Mouse (Mus musculus) E14TG2a.4 (cell line): Measurements from ENCODE around the gene Thumpd1.
A peak's percentile ranks its signal among the peaks of the same experiment; 100 is the strongest.

Source experiments
- H3K27me3 ChIP-seq: 2 replicates; pipeline ENCODE4 v1.6.1; 2014; ENCODE audit warnings: low read length, control low read depth; ENCODE audit not compliant: insufficient read depth
- H3K36me3 ChIP-seq: 2 replicates; pipeline ENCODE4 v1.6.1; 2014; ENCODE audit warnings: low read length, control low read depth; ENCODE audit not compliant: insufficient read depth
- H3K4me1 ChIP-seq: replicated peaks from 2 replicates; pipeline ENCODE4 v1.6.1; 2014; ENCODE audit warnings: low read depth, low read length, control low read depth
- H3K4me3 ChIP-seq: replicated peaks from 2 replicates; pipeline ENCODE4 v1.5.1; 2014; ENCODE audit warnings: mild to moderate bottlenecking, low read length
- H3K9me3 ChIP-seq: 2 replicates; pipeline ENCODE4 v1.6.1; 2014; ENCODE audit warnings: low read length, control low read depth
- CTCF ChIP-seq: conservative IDR thresholded peaks from 2 replicates; pipeline ENCODE4 v1.5.1; 2014; ENCODE audit warnings: low read length
- NANOG ChIP-seq: IDR thresholded peaks from 2 replicates; pipeline ENCODE4 v1.6.1; 2014; ENCODE audit warnings: borderline replicate concordance, low read length, mixed read lengths
- POU5F1 ChIP-seq: IDR thresholded peaks from 2 replicates; pipeline ENCODE4 v1.6.1; 2014; ENCODE audit warnings: low read length, borderline replicate concordance

The Thumpd1 gene

GRCm38 (mm10) chr7:119720253-119720946 is at the start of gene Thumpd1:
Thumpd1 (minus strand) TSS chr7:119720798.
- no peaks in the 10 kb centered on the region for H3K9me3 ChIP-seq
- no peaks in the 10 kb centered on the region for H3K27me3 ChIP-seq
- H3K4me3 ChIP-seq: peak within 1 kb of the TSS; percentile 91
- no peak for TF ChIP-seq CTCF
- no peak for TF ChIP-seq NANOG
- peaks cover 38% of the 10 kb centered on the region for H3K36me3 ChIP-seq
- peaks cover 16% of the 10 kb centered on the region for H3K4me1 ChIP-seq

DNA sequence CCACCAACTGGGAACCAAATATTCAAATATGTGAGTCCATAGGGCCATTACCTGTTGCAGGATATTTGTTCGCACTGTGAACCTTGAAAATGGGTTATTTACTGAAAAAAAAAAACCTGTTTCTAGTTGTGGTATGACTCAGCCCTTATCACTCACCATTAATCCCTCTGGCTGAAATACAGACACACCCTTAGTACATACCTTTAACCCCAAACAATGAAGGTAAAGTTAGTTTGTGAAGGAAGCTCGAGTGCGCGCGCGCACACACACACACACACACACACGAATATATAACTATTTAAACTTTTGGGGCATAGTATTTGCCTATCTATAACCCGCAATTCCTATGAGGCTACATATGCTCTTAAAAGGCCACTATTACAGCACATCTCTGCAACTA is 49.3 kb upstream of the Thumpd1 start:
- no peak for TF ChIP-seq NANOG
- H3K4me1 ChIP-seq: no peaks in the 10 kb centered on the region

GRCm38 (mm10) chr7:119766996-119767395 is 46.4 kb upstream of the Thumpd1 start:
- Histone ChIP-seq H3K36me3 (no peaks in the 10 kb centered on the region), H3K4me1 (no peaks in the 10 kb centered on the region), H3K4me3 (no peak overlapping the region), H3K27me3 (no peaks in the 10 kb centered on the region), H3K9me3 (no peaks in the 10 kb centered on the region)
- TF ChIP-seq POU5F1 (no peak), CTCF (no peak), NANOG (no peak)

More for the DNA sequence above, 49.3 kb upstream of the Thumpd1 start:
- Histone ChIP-seq H3K27me3 (no peaks in the 10 kb centered on the region), H3K4me3 (no peak overlapping the region), H3K36me3 (no peaks in the 10 kb centered on the region), H3K9me3 (no peaks in the 10 kb centered on the region)

DNA sequence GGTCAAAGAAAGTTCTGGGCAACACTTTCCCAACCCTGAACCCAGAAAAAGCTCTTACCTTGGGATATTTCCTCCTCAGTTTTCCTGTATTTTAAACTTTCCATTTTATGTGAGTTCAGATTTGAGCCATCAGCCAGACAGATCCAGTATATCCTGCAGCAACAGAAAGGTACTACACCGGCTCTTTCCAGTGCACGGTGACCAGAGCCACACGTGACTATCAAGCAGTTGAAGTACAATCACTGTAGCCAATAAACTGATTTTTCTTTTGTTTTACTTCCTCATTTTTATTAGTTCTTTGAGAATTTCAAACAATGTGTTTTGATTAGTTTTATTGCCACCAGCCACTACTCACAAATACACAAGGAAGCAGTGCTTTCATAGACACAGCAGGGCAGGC is 43.8 kb upstream of the Thumpd1 start:
- 0 out of 2 replicates have a peak, but pooled peaks cover 3% of the 10 kb centered on the region for H3K27me3 ChIP-seq
- H3K36me3 ChIP-seq: no peaks in the 10 kb centered on the region
- H3K4me1 ChIP-seq: no peaks in the 10 kb centered on the region
- peaks cover 4% of the 10 kb centered on the region; the same call in 1 of the 2 replicates for H3K9me3 ChIP-seq
- TF ChIP-seq NANOG (no peak), CTCF (no peak), POU5F1 (no peak)
- no peak overlapping the region for H3K4me3 ChIP-seq

GRCm38 (mm10) chr7:119762166-119762697 is 41.6 kb upstream of the Thumpd1 start:
- Histone ChIP-seq H3K36me3 (no peaks in the 10 kb centered on the region), H3K4me1 (no peaks in the 10 kb centered on the region), H3K4me3 (no peak overlapping the region), H3K27me3 (peaks cover 7% of the 10 kb centered on the region; the same call in 1 of the 2 replicates), H3K9me3 (peaks cover 4% of the 10 kb centered on the region; the same call in 1 of the 2 replicates)
- no peak for TF ChIP-seq NANOG
- TF ChIP-seq POU5F1: no peak
- TF ChIP-seq CTCF: no peak

GRCm38 (mm10) chr7:119760527-119760951 is 39.9 kb upstream of the Thumpd1 start, which contains the start of gene Acsm3:
Acsm3 (plus strand) TSS chr7:119760923.
- peaks cover 4% of the 10 kb centered on the region; the same call in 1 of the 2 replicates for H3K9me3 ChIP-seq
- peaks cover 7% of the 10 kb centered on the region; the same call in 1 of the 2 replicates for H3K27me3 ChIP-seq
- H3K4me1 ChIP-seq: no peaks in the 10 kb centered on the region
- peak within 1 kb of the TSS; percentile 54; the same call in 1 of the 2 replicates for H3K4me3 ChIP-seq
- no peaks in the 10 kb centered on the region for H3K36me3 ChIP-seq
- TF ChIP-seq CTCF: no peak
- TF ChIP-seq POU5F1: no peak
- no peak for TF ChIP-seq NANOG

DNA sequence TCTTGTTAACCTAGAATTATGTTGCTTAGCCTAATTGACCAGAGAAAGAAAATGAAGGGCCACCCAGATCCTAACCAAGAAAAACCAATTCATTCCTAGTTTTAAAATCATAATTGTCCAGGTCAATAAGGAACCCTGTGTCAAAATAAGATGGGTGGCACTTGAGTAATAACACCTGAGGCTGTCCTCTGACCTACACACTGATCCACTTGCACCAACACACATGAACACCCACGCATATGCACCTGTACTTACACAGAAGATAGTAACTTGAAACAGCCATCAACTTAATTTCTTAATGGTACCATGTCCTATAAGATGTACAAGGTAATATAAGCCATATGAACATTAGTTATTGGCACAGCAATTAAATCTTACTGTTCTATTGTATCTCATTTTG is 33.1 kb upstream of the Thumpd1 start:
- no peak for TF ChIP-seq NANOG
- no peak for TF ChIP-seq CTCF
- TF ChIP-seq POU5F1: no peak
- H3K36me3 ChIP-seq: no peaks in the 10 kb centered on the region
- no peaks in the 10 kb centered on the region for H3K4me1 ChIP-seq
- H3K27me3 ChIP-seq: peaks cover 4% of the 10 kb centered on the region; the same call in 1 of the 2 replicates
- H3K4me3 ChIP-seq: no peak overlapping the region
- no peaks in the 10 kb centered on the region for H3K9me3 ChIP-seq

GRCm38 (mm10) chr7:119749942-119750341 is 29.3 kb upstream of the Thumpd1 start:
- H3K27me3 ChIP-seq: no peaks in the 10 kb centered on the region; the same call in 1 of the 2 replicates

More at GRCm38 (mm10) chr7:119749942-119750341, 29.3 kb upstream of the Thumpd1 start:
- no peaks in the 10 kb centered on the region for H3K36me3 ChIP-seq
- no peaks in the 10 kb centered on the region for H3K4me1 ChIP-seq
- H3K4me3 ChIP-seq: no peak overlapping the region
- no peaks in the 10 kb centered on the region for H3K9me3 ChIP-seq
- TF ChIP-seq NANOG (no peak), CTCF (no peak), POU5F1 (no peak)
